Mouse (Mus musculus) urinary bladder, postnatal 36 days (tissue): ENCODE results near the gene Grn.
"Not testable (repeated sequence)": the region's sequence is repeated elsewhere in the genome, so short reads cannot be mapped to it uniquely, and the experiment has no call there.

Experiments
- DNase-seq, 2 experiments: peaks; one replicate each; pipeline ENCODE4 v3.0.0; 2022; ENCODE audit warnings: low spot score in 2 of 2, mixed read lengths in 1 of 2

The Grn gene

GRCm38 (mm10) chr11:102430121-102431017 lies at the start of gene Grn:
TSS of gene Grn (plus strand) at chr11:102430315.
- peak; percentile 81 to 88 for DNase-seq

GRCm38 (mm10) chr11:102381341-102382100 lies 48.6 kb upstream of the Grn start:
- DNase-seq: no peak

DNA sequence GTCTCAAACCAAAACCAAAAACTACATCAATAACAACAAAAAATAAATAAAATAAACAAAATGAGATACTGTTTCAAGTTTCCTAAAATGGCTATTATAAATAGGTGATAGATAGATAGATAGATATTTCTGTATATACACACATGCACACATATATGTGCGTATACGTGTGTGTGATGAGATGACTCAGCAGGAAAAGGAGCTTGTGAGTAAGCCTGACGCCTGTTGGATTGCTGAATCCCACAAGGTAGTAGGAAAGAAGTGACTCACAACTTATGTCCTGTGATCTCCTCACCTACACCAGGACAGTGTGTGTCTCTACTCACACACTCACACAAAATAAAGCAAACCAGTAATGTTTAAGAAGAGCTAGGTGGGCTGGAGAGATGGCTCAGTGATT lies 47.3 kb upstream of the Grn start:
- no peak for DNase-seq

DNA sequence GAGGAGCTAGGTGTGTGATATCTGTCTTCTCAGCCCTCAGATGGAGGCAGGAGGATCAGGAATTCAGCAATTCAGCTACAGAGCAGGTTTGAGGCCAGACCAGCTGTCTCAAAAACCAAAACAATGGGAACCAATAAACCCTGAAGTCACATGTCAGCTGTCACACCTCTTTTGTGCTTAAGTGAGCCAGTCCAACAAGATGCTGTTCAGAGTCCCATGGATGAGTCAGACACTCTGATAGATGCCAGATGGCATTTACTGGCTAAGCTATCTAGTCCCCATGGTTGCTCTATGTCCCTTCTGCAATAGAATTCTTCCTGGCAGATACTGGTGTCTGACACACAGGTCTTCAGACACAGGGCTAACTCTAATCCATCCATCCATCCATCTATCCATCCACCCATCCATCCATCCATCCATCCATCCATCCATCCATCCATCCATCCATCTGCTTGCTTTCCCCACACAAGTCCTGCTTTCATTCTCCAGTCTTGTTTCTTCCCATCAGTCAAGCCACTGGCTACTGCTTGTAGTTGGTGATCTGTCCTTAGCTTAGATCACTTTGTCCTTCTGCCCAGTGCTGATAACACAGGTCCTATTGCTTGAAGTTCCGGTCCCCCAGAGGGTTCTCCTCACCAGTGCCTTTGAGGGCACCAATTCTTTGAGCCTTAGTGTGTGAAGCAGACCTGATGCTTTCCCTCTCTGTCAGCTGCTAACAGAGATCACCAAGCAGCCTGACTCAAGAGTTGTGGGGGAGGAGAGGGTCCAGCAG lies 46.6 kb upstream of the Grn start:
- no peak for DNase-seq

DNA sequence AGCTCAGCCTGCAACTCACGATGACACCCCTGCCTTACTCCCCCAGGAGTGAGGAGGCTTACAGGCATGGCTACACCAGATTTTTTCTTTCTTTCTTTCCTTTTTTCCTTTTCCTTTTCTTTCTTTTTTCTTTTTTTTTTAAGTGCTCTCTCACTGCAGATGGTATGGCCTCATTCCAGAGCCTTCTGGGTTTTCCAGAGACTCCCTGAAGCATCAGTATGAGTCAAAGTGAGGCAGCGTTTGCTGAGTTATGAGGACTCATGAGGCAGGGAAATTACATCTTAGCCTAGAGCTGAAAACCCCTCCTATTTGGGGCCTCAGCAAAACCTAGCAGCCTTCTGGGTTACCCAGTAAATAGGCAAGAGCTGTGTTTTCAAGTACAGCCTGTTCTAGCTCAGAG lies 45.7 kb upstream of the Grn start:
- DNase-seq: no peak

- DNase-seq: no peak
Measured at GRCm38 (mm10) chr11:102385075-102385474, 45.0 kb upstream of the Grn start.

DNA sequence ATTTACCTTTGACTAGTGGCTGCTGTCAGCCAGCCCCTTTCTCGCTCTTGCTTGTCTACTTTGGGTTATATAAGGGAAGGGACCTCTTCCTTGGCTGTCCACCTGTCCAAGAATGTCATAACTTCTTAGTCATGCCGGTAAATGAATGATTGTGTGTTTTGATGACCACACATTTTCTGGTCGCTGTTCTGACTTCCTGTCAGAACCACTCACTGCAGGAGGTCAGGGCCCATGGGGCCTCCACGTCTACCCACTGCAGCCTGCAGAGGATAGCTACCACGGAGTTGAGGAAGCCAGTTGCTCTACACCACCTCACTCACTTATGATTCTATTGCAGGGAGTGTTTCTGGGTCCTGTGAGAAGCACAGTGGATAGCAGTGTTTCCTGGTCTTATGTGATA lies 44.0 kb upstream of the Grn start:
- no peak for DNase-seq

- DNase-seq: not testable (repeated sequence)
Measured at GRCm38 (mm10) chr11:102389436-102389835, 40.7 kb upstream of the Grn start.

DNA sequence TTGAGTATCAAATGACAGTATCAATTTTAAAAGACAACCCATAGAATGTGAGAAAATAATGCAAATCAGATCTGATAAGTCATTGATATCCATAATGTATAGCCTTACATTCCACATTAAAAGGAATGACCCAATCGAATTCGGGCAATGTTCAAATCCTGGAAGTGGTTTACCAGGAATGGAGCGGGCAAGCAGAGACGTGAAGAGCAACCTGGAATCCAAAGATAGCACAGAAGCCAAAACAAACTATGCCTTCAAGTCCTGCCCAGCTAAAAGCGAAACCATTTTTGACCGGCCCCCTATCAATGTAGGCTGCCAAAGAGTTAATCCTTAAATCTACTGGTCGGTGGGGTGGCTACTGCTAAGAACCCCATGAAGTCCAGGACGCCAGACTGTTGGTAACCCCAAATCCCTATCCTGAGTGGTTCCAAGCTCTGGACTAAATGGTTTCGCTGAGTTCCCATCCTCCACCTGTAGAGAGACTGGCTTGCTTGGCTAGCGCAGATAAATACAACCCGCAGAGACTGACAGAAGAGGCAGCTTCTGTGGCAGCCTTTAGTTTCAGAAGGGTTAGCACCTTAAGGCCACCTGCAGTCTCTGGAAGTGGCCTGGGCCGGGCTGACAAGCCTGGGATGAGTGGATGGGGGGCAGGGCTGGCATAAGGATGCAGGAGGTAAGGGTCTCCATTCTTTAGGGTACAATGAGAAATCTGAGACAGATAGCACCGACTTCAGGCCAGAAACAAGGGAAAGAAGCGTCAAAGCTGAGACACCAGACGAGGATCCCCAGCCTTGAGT lies 37.5 kb upstream of the Grn start:
- no peak for DNase-seq

DNA sequence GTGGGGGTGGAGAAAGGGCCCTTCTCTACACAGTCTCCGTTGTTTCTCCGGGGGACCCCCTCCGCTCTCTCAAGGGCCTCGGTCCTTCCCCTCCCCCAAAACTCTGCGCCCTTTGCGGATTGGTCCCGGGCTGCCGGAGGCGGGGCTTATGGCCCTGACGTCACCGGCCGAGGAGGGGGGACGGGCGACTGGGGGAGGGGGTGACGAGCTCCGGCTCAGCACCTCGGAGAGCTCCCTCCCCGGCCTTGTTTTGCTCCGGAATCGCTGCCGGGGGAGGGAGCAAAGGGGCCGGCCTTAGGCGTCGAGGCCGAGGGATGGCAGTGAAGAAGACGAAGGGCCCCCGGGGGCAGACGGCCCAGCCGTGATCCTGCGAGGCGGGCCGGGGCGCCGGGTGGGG lies 36.9 kb upstream of the Grn start, which contains the start of gene Rundc3a:
Rundc3a (plus strand) TSS at position 166 of the 397 bp plus-strand sequence.
- peak in 1 of 2 experiments; percentile 47 for DNase-seq

GRCm38 (mm10) chr11:102393719-102394420 lies 36.2 kb upstream of the Grn start:
- DNase-seq: no peak

DNA sequence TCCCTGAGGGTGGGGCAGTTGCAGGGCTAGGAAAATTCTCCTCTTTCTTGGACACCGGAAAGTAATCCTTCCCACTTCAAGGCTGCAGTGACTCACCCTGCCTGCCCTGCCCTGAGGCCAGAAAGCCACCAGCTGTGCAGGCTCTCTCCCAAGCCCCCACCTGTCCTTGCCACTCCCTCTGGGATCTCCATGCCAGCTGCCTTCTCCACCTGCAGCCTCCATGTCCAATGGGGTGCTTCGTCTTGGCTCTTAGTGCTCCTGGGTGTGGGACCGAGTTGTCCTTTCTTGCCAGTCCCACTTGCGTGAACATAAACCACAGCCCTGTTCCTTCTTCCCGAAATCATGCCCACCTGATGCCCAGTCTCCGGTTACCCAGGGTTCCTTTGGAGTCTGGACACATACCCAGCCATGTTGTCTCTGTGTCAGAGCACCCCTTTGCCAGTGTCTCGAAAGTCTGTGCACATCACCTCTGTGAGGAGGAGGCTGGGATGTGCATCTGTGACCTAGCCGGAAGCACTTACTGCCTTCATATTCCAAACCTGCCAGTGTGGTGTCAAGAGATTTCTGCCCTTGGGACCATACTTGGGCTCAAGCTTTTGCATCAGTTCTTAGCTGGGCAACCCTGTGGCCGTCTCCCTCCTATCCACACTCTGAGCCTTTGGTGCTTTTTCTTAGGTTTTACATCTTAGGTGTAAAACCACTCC lies 35.5 kb upstream of the Grn start:
- no peak for DNase-seq

- DNase-seq: no peak
Measured at GRCm38 (mm10) chr11:102395250-102395649, 34.9 kb upstream of the Grn start.

- no peak for DNase-seq
Measured at GRCm38 (mm10) chr11:102396263-102396662, 33.9 kb upstream of the Grn start.

DNA sequence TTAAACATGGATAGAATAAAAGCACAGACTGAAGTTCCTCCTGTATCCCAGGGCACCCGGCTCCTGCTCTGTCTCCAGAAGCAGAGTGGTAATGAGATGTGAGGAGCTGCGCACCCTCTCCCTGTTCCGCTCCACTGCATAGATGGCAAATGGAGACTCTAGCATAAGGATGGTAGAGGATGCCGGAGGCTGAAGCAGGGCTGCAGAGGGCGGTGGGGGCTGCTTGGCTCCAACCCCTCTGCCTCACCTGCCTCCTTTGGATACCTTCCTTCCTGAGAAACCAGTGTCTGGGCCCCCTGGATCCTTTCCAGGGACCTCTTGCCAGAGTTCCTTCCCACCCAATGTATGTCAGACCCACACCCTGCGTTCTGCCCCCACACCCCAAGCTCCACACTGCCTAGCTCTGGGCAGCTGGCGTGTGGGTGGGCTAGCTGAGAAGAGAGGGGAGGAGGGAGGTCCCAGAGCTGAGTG lies 33.4 kb upstream of the Grn start:
- no peak for DNase-seq

GRCm38 (mm10) chr11:102398007-102398825 lies 31.9 kb upstream of the Grn start:
- peak in 1 of 2 experiments; percentile 39 for DNase-seq

- DNase-seq: no peak
Measured at GRCm38 (mm10) chr11:102399107-102399506, 31.0 kb upstream of the Grn start.

DNA sequence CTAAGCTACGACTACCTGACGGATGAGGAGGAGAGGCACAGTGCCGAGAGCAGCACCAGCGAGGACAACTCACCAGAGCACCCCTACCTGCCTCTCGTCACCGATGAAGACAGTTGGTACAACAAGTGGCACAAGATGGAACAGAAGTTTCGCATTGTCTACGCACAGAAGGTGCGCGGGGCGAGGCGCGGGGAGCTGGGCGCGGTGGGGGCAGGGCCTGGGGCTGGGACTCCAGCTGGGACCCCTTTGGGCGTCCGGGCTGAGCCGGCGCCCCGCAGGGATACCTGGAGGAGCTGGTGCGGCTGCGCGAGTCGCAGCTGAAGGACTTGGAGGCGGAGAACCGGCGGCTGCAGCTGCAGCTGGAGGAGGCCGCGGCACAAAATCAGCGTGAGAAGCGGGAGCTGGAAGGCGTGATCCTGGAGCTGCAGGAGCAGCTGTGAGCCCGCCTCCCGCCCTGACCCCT lies 30.5 kb upstream of the Grn start:
- no peak for DNase-seq
